Mouse (Mus musculus): ENCODE data around the gene Selplg. TPM values are rescaled to one million over a fixed set of nuclear protein-coding genes. Genes with fewer than 3 reads are reported as not detected.

Gene Selplg
- total and polyA plus RNA-seq, 2 experiments from 2014 or later, result 1.1 to 1.8 TPM

GRCm38 (mm10) chr5:113797149-113797882, 35.1 kb downstream of the Selplg start:
- DNase-seq, result no peak
- H3K27me3 ChIP-seq (ENCODE audit: insufficient read depth, low read length), result no peaks in the 10 kb centered on the region
- H3K9me3 ChIP-seq (ENCODE audit: low read length), result no peaks in the 10 kb centered on the region
- no peak for TF ChIP-seq CTCF (IDR thresholded peaks at IDR 0.05; ENCODE audit: low read depth)
- no peak for ATAC-seq
- no peak overlapping the region for H3K4me2 ChIP-seq (ENCODE audit: low read depth)
- 15% methylated on average over 19 of the region's 19 CpGs for WGBS
- no peak overlapping the region for H3K4me3 ChIP-seq (ENCODE audit: low read depth, low read length)
- no peaks in the 10 kb centered on the region for H3K36me3 ChIP-seq (ENCODE audit: insufficient read depth)
- H3K4me1 ChIP-seq (ENCODE audit: insufficient read depth), result no peaks in the 10 kb centered on the region
- no peak overlapping the region for H3K9ac ChIP-seq
- H3K27ac ChIP-seq (ENCODE audit: low read depth, low read length), result no peak overlapping the region

DNA sequence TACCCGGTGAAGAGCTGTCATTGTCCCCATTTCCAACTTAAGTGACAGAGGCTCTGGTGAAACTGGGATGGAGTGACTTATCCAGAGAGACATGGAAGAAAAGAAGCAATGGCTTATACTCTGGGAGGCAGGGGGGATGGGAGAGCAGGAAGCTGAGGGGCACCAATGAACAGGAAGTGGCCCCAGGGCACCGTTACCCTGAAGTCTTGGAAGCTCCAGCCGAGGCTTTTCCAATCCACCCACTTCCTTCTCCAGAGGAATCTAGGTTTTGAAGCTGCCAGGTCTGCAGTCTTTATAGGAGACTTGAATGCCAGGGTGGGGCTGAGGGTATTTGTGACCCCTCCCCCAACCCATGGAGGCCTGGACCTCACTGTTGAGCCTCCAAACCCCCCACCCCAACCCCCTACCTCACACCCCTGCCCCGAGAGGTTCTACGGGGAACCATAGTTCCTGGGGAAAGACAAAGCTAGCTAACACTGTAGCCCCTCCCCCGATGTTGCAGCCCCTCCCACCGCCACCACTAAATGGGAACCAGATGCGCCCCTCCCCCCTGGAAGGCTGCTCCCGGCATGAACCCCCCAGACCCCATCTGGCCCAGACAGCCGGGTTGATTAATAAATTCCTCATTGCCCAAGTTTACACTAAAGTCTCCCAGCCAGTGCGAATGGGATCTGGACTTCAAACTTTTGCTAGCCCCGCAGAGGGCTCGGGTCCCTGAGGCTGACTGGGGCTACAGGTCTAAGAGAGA, 35.9 kb downstream of the Selplg start:
- Histone ChIP-seq H3K9me3 (ENCODE audit: low read length) (no peaks in the 10 kb centered on the region), H3K4me3 (ENCODE audit: low read depth, low read length) (no peak overlapping the region), H3K36me3 (ENCODE audit: insufficient read depth) (no peaks in the 10 kb centered on the region), H3K9ac (no peak overlapping the region), H3K27me3 (ENCODE audit: insufficient read depth, low read length) (no peaks in the 10 kb centered on the region), H3K4me1 (ENCODE audit: insufficient read depth) (no peaks in the 10 kb centered on the region), H3K27ac (ENCODE audit: low read depth, low read length) (no peak overlapping the region), H3K4me2 (ENCODE audit: low read depth) (no peak overlapping the region)
- no peak for DNase-seq
- WGBS, result 9% methylated on average over 13 of the region's 13 CpGs
- ATAC-seq, result no peak
- TF ChIP-seq CTCF (IDR thresholded peaks at IDR 0.05; ENCODE audit: low read depth), result no peak

- Histone ChIP-seq H3K9ac (no peak overlapping the region), H3K36me3 (ENCODE audit: insufficient read depth) (no peaks in the 10 kb centered on the region), H3K27me3 (ENCODE audit: insufficient read depth, low read length) (no peaks in the 10 kb centered on the region), H3K4me3 (ENCODE audit: low read depth, low read length) (no peak overlapping the region), H3K4me2 (ENCODE audit: low read depth) (no peak overlapping the region), H3K9me3 (ENCODE audit: low read length) (no peaks in the 10 kb centered on the region), H3K4me1 (ENCODE audit: insufficient read depth) (no peaks in the 10 kb centered on the region), H3K27ac (ENCODE audit: low read depth, low read length) (no peak overlapping the region)
- TF ChIP-seq CTCF (IDR thresholded peaks at IDR 0.05; ENCODE audit: low read depth), result no peak
- ATAC-seq, result no peak
- no peak for DNase-seq
- WGBS, result 84% methylated on average over 16 of the region's 16 CpGs
Observed at GRCm38 (mm10) chr5:113791197-113792095, 41.0 kb downstream of the Selplg start.

- H3K9ac ChIP-seq, result no peak overlapping the region
- no peaks in the 10 kb centered on the region for H3K4me1 ChIP-seq (ENCODE audit: insufficient read depth)
- no peaks in the 10 kb centered on the region for H3K9me3 ChIP-seq (ENCODE audit: low read length)
- no peak overlapping the region for H3K27ac ChIP-seq (ENCODE audit: low read depth, low read length)
- ATAC-seq, result no peak
- no peaks in the 10 kb centered on the region for H3K36me3 ChIP-seq (ENCODE audit: insufficient read depth)
- H3K4me3 ChIP-seq (ENCODE audit: low read depth, low read length), result no peak overlapping the region
- TF ChIP-seq CTCF (IDR thresholded peaks at IDR 0.05; ENCODE audit: low read depth), result no peak
- H3K27me3 ChIP-seq (ENCODE audit: insufficient read depth, low read length), result no peaks in the 10 kb centered on the region
- DNase-seq, result no peak
- 83% methylated on average over 11 of the region's 11 CpGs for WGBS
- H3K4me2 ChIP-seq (ENCODE audit: low read depth), result no peak overlapping the region
Observed at GRCm38 (mm10) chr5:113790453-113791196, 41.8 kb downstream of the Selplg start.

- H3K4me1 ChIP-seq (ENCODE audit: insufficient read depth), result no peaks in the 10 kb centered on the region
- no peak overlapping the region for H3K9ac ChIP-seq
- no peak overlapping the region for H3K4me2 ChIP-seq (ENCODE audit: low read depth)
- 52% methylated on average over 7 of the region's 7 CpGs for WGBS
- no peaks in the 10 kb centered on the region for H3K36me3 ChIP-seq (ENCODE audit: insufficient read depth)
- TF ChIP-seq CTCF (IDR thresholded peaks at IDR 0.05; ENCODE audit: low read depth), result no peak
- no peak overlapping the region for H3K27ac ChIP-seq (ENCODE audit: low read depth, low read length)
- DNase-seq (no peak), ATAC-seq (no peak)
- H3K9me3 ChIP-seq (ENCODE audit: low read length), result no peaks in the 10 kb centered on the region
- no peaks in the 10 kb centered on the region for H3K27me3 ChIP-seq (ENCODE audit: insufficient read depth, low read length)
- H3K4me3 ChIP-seq (ENCODE audit: low read depth, low read length), result no peak overlapping the region
Observed at GRCm38 (mm10) chr5:113789075-113789788, 43.2 kb downstream of the Selplg start.

GRCm38 (mm10) chr5:113788645-113789044, 43.8 kb downstream of the Selplg start:
- Histone ChIP-seq H3K27ac (ENCODE audit: low read depth, low read length) (no peak overlapping the region), H3K9ac (no peak overlapping the region), H3K36me3 (ENCODE audit: insufficient read depth) (no peaks in the 10 kb centered on the region), H3K4me2 (ENCODE audit: low read depth) (no peak overlapping the region), H3K4me1 (ENCODE audit: insufficient read depth) (no peaks in the 10 kb centered on the region), H3K9me3 (ENCODE audit: low read length) (no peaks in the 10 kb centered on the region), H3K27me3 (ENCODE audit: insufficient read depth, low read length) (no peaks in the 10 kb centered on the region), H3K4me3 (ENCODE audit: low read depth, low read length) (no peak overlapping the region)
- DNase-seq (no peak), ATAC-seq (no peak)
- no peak for TF ChIP-seq CTCF (IDR thresholded peaks at IDR 0.05; ENCODE audit: low read depth)
- 66% methylated on average over 6 of the region's 6 CpGs for WGBS

Measured in forebrain, postnatal 0 days (tissue).